Mouse (Mus musculus) brain, embryonic 14.5 days (tissue): ENCODE measurements around the gene Fndc3a. TPM values are rescaled to one million over a fixed set of nuclear protein-coding genes. Genes with fewer than 3 reads are reported as not detected.

Experiments
- DNase-seq: peaks from one replicate; pipeline ENCODE4 v3.0.0-alpha.2; 2011; ENCODE audit warnings: low read depth
- CTCF ChIP-seq: fragments of 200-500 bp; IDR thresholded peaks from 2 replicates; pipeline ENCODE4 v1.5.1; 2012; ENCODE audit warnings: inconsistent platforms, mild to moderate bottlenecking, moderate library complexity, borderline replicate concordance; ENCODE audit not compliant: insufficient read depth, insufficient read length; ENCODE audit errors: extremely low read depth
- POLR2A ChIP-seq: fragments of 200-500 bp; IDR thresholded peaks from 2 replicates; pipeline ENCODE4 v1.6.1; 2012; ENCODE audit warnings: mild to moderate bottlenecking, inconsistent platforms, borderline replicate concordance; ENCODE audit not compliant: poor library complexity, insufficient read depth, insufficient read length, severe bottlenecking; ENCODE audit errors: extremely low read depth
- polyA plus RNA-seq: library from polyadenylated mRNA; depleted of rRNA; stranded (reverse); fragments of >200 nt; gene quantifications from 2 replicates; pipeline ENCODE4 v1.2.3, GENCODE M21; 2012

Gene Fndc3a
- polyA plus RNA-seq, 1 experiment: 40.7 TPM

- DNase-seq: peak; percentile 11
- TF ChIP-seq POLR2A: no peak
- TF ChIP-seq CTCF: no peak
These were observed 1.3 kb upstream of the Fndc3a start for GRCm38 (mm10) chr14:72711130-72711529.

GRCm38 (mm10) chr14:72710341-72711027 lies 681 bp upstream of the Fndc3a start:
- TF ChIP-seq CTCF: no peak
- TF ChIP-seq POLR2A: no peak
- DNase-seq: peak; percentile 73

GRCm38 (mm10) chr14:72709091-72709709 lies 603 bp downstream of the Fndc3a start:
- TF ChIP-seq CTCF: no peak
- no peak for TF ChIP-seq POLR2A
- peak; percentile 55 for DNase-seq

GRCm38 (mm10) chr14:72708581-72708991 lies 1.2 kb downstream of the Fndc3a start:
- no peak for TF ChIP-seq POLR2A
- no peak for TF ChIP-seq CTCF
- peak; percentile 76 for DNase-seq

GRCm38 (mm10) chr14:72700056-72700455 lies 9.7 kb downstream of the Fndc3a start:
- TF ChIP-seq CTCF (no peak), POLR2A (no peak)
- DNase-seq: no peak

GRCm38 (mm10) chr14:72691406-72691805 lies 18.4 kb downstream of the Fndc3a start:
- no peak for TF ChIP-seq POLR2A
- no peak for TF ChIP-seq CTCF
- DNase-seq: no peak

- TF ChIP-seq CTCF: no peak
- no peak for TF ChIP-seq POLR2A
These were observed 20.3 kb downstream of the Fndc3a start for GRCm38 (mm10) chr14:72689525-72689924.

GRCm38 (mm10) chr14:72684857-72685370 lies 24.9 kb downstream of the Fndc3a start:
- DNase-seq: no peak
- TF ChIP-seq CTCF (no peak), POLR2A (no peak)

More at GRCm38 (mm10) chr14:72689525-72689924, 20.3 kb downstream of the Fndc3a start:
- DNase-seq: no peak

- DNase-seq: no peak
- TF ChIP-seq POLR2A (no peak), CTCF (no peak)
These were observed 32.6 kb downstream of the Fndc3a start for GRCm38 (mm10) chr14:72677247-72677646.

- TF ChIP-seq CTCF (no peak), POLR2A (no peak)
- DNase-seq: no peak
These were observed 37.9 kb downstream of the Fndc3a start for GRCm38 (mm10) chr14:72671911-72672310.

- no peak for DNase-seq
- TF ChIP-seq CTCF (no peak), POLR2A (no peak)
These were observed 38.8 kb downstream of the Fndc3a start for GRCm38 (mm10) chr14:72670987-72671386.
